Mouse (Mus musculus): Measurements from ENCODE around the gene Eps8. TPM values are rescaled to one million over a fixed set of nuclear protein-coding genes. Genes with fewer than 3 reads are reported as not detected.
"Not testable (repeated sequence)": the region's sequence is repeated elsewhere in the genome, so short reads cannot be mapped to it uniquely, and the experiment has no call there.

The Eps8 gene
- polyA plus RNA-seq, 1 experiment from 2014 or later: 102 TPM

GRCm38 (mm10) chr6:137482891-137483290, 171.8 kb downstream of the Eps8 start:
- 73% methylated on average over 7 of the region's 7 CpGs for WGBS
- no peak overlapping the region for H3K4me2 ChIP-seq (ENCODE audit: low read depth, low read length)
- no peaks in the 10 kb centered on the region for H3K27me3 ChIP-seq (replicated peaks; ENCODE audit: control insufficient read depth, insufficient read depth, low read length)
- H3K4me1 ChIP-seq (ENCODE audit: control insufficient read depth, insufficient read depth, low read length): no peaks in the 10 kb centered on the region
- no peak overlapping the region for H3K9ac ChIP-seq (ENCODE audit: low read depth, low read length)
- peaks cover 20% of the 10 kb centered on the region for H3K36me3 ChIP-seq (ENCODE audit: control insufficient read depth, insufficient read depth, low read length)
- H3K4me3 ChIP-seq (ENCODE audit: low read length): no peak overlapping the region
- H3K9me3 ChIP-seq (ENCODE audit: control insufficient read depth, low read length): no peaks in the 10 kb centered on the region
- no peak overlapping the region for H3K27ac ChIP-seq (ENCODE audit: low read length)
- no peak for ATAC-seq

- H3K27me3 ChIP-seq (replicated peaks; ENCODE audit: control insufficient read depth, insufficient read depth, low read length); ATAC-seq; H3K27ac ChIP-seq (ENCODE audit: low read length); H3K9ac ChIP-seq (ENCODE audit: low read depth, low read length); H3K4me3 ChIP-seq (ENCODE audit: low read length); H3K4me2 ChIP-seq (ENCODE audit: low read depth, low read length); H3K9me3 ChIP-seq (ENCODE audit: control insufficient read depth, low read length): not testable (repeated sequence)
- Histone ChIP-seq H3K36me3 (ENCODE audit: control insufficient read depth, insufficient read depth, low read length) (peaks cover 29% of the 10 kb centered on the region), H3K4me1 (ENCODE audit: control insufficient read depth, insufficient read depth, low read length) (peaks cover 14% of the 10 kb centered on the region)
- WGBS: 94% methylated on average over 5 of the region's 5 CpGs
These were observed 179.0 kb downstream of the Eps8 start for GRCm38 (mm10) chr6:137475695-137476094.

GRCm38 (mm10) chr6:137473433-137473832, 181.2 kb downstream of the Eps8 start:
- no peak for ATAC-seq
- whole genome bisulfite sequencing: 73% methylated on average over 1 of the region's 1 CpGs
- peaks cover 20% of the 10 kb centered on the region for H3K4me1 ChIP-seq (ENCODE audit: control insufficient read depth, insufficient read depth, low read length)

GRCm38 (mm10) chr6:137472129-137472528, 182.5 kb downstream of the Eps8 start:
- Histone ChIP-seq H3K9ac (ENCODE audit: low read depth, low read length) (no peak overlapping the region), H3K27ac (ENCODE audit: low read length) (no peak overlapping the region), H3K4me2 (ENCODE audit: low read depth, low read length) (no peak overlapping the region), H3K4me1 (ENCODE audit: control insufficient read depth, insufficient read depth, low read length) (peaks cover 20% of the 10 kb centered on the region), H3K36me3 (ENCODE audit: control insufficient read depth, insufficient read depth, low read length) (peaks cover 11% of the 10 kb centered on the region), H3K9me3 (ENCODE audit: control insufficient read depth, low read length) (no peaks in the 10 kb centered on the region), H3K27me3 (replicated peaks; ENCODE audit: control insufficient read depth, insufficient read depth, low read length) (no peaks in the 10 kb centered on the region), H3K4me3 (ENCODE audit: low read length) (no peak overlapping the region)
- no peak for ATAC-seq
- WGBS: 79% methylated on average over 9 of the region's 9 CpGs

More at GRCm38 (mm10) chr6:137473433-137473832, 181.2 kb downstream of the Eps8 start:
- Histone ChIP-seq H3K4me2 (ENCODE audit: low read depth, low read length) (no peak overlapping the region), H3K27me3 (replicated peaks; ENCODE audit: control insufficient read depth, insufficient read depth, low read length) (no peaks in the 10 kb centered on the region), H3K9ac (ENCODE audit: low read depth, low read length) (no peak overlapping the region), H3K9me3 (ENCODE audit: control insufficient read depth, low read length) (no peaks in the 10 kb centered on the region), H3K27ac (ENCODE audit: low read length) (no peak overlapping the region), H3K36me3 (ENCODE audit: control insufficient read depth, insufficient read depth, low read length) (peaks cover 14% of the 10 kb centered on the region), H3K4me3 (ENCODE audit: low read length) (no peak overlapping the region)

GRCm38 (mm10) chr6:137470901-137471598, 183.6 kb downstream of the Eps8 start:
- peak; percentile 87 for ATAC-seq
- 0 out of 2 replicates have a peak, but pooled peaks cover 2% of the 10 kb centered on the region for H3K36me3 ChIP-seq (ENCODE audit: control insufficient read depth, insufficient read depth, low read length)
- H3K9ac ChIP-seq (ENCODE audit: low read depth, low read length): no peak overlapping the region
- peaks cover 27% of the 10 kb centered on the region for H3K4me1 ChIP-seq (ENCODE audit: control insufficient read depth, insufficient read depth, low read length)
- H3K4me2 ChIP-seq (ENCODE audit: low read depth, low read length): no peak overlapping the region
- H3K27ac ChIP-seq (ENCODE audit: low read length): peak overlapping the region; percentile 82
- no peak overlapping the region for H3K4me3 ChIP-seq (ENCODE audit: low read length)
- WGBS: 19% methylated on average over 11 of the region's 11 CpGs
- no peaks in the 10 kb centered on the region for H3K27me3 ChIP-seq (replicated peaks; ENCODE audit: control insufficient read depth, insufficient read depth, low read length)
- no peaks in the 10 kb centered on the region for H3K9me3 ChIP-seq (ENCODE audit: control insufficient read depth, low read length)

GRCm38 (mm10) chr6:137469541-137469940, 185.1 kb downstream of the Eps8 start:
- 97% methylated on average over 4 of the region's 4 CpGs for WGBS
- Histone ChIP-seq H3K9ac (ENCODE audit: low read depth, low read length) (no peak overlapping the region), H3K36me3 (ENCODE audit: control insufficient read depth, insufficient read depth, low read length) (no peaks in the 10 kb centered on the region), H3K9me3 (ENCODE audit: control insufficient read depth, low read length) (no peaks in the 10 kb centered on the region), H3K27ac (ENCODE audit: low read length) (no peak overlapping the region), H3K4me1 (ENCODE audit: control insufficient read depth, insufficient read depth, low read length) (peaks cover 30% of the 10 kb centered on the region), H3K27me3 (replicated peaks; ENCODE audit: control insufficient read depth, insufficient read depth, low read length) (no peaks in the 10 kb centered on the region), H3K4me2 (ENCODE audit: low read depth, low read length) (no peak overlapping the region), H3K4me3 (ENCODE audit: low read length) (no peak overlapping the region)
- ATAC-seq: no peak

DNA sequence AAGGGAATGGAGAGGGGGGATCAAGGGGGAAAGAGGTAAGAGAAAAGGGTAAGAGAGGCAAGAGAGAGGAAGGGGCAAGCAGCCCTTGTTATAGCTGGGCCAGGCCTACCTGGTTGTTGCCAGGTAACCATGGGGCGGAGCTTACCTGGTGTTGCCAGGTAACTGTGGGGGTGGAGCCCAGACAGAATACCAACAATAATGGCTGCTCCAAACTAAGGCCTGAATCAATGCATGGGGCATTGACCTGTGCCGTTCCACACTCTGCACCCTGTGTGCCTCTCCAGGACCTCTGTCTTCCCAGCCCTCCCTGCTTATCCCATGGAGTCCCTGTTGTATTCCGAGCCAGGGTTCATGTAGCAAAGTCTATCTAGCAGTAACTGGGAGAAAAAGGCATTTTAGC, 187.0 kb downstream of the Eps8 start:
- H3K27ac ChIP-seq (ENCODE audit: low read length): no peak overlapping the region
- H3K9me3 ChIP-seq (ENCODE audit: control insufficient read depth, low read length): no peaks in the 10 kb centered on the region
- 91% methylated on average over 3 of the region's 3 CpGs for WGBS
- H3K9ac ChIP-seq (ENCODE audit: low read depth, low read length): no peak overlapping the region
- no peaks in the 10 kb centered on the region for H3K27me3 ChIP-seq (replicated peaks; ENCODE audit: control insufficient read depth, insufficient read depth, low read length)
- no peak overlapping the region for H3K4me2 ChIP-seq (ENCODE audit: low read depth, low read length)
- ATAC-seq: no peak
- no peaks in the 10 kb centered on the region for H3K36me3 ChIP-seq (ENCODE audit: control insufficient read depth, insufficient read depth, low read length)
- H3K4me1 ChIP-seq (ENCODE audit: control insufficient read depth, insufficient read depth, low read length): peaks cover 30% of the 10 kb centered on the region
- no peak overlapping the region for H3K4me3 ChIP-seq (ENCODE audit: low read length)

- no peak overlapping the region for H3K4me2 ChIP-seq (ENCODE audit: low read depth, low read length)
- no peak overlapping the region for H3K4me3 ChIP-seq (ENCODE audit: low read length)
- H3K9ac ChIP-seq (ENCODE audit: low read depth, low read length): no peak overlapping the region
- H3K27me3 ChIP-seq (replicated peaks; ENCODE audit: control insufficient read depth, insufficient read depth, low read length): no peaks in the 10 kb centered on the region
- peaks cover 22% of the 10 kb centered on the region for H3K4me1 ChIP-seq (ENCODE audit: control insufficient read depth, insufficient read depth, low read length)
- no peaks in the 10 kb centered on the region for H3K36me3 ChIP-seq (ENCODE audit: control insufficient read depth, insufficient read depth, low read length)
- H3K9me3 ChIP-seq (ENCODE audit: control insufficient read depth, low read length): no peaks in the 10 kb centered on the region
- no peak overlapping the region for H3K27ac ChIP-seq (ENCODE audit: low read length)
- WGBS: 76% methylated on average over 2 of the region's 2 CpGs
- no peak for ATAC-seq
These were observed 188.4 kb downstream of the Eps8 start for GRCm38 (mm10) chr6:137466256-137466655.

- peak; percentile 66 for ATAC-seq
These were observed 189.4 kb downstream of the Eps8 start for GRCm38 (mm10) chr6:137465253-137465652.

DNA sequence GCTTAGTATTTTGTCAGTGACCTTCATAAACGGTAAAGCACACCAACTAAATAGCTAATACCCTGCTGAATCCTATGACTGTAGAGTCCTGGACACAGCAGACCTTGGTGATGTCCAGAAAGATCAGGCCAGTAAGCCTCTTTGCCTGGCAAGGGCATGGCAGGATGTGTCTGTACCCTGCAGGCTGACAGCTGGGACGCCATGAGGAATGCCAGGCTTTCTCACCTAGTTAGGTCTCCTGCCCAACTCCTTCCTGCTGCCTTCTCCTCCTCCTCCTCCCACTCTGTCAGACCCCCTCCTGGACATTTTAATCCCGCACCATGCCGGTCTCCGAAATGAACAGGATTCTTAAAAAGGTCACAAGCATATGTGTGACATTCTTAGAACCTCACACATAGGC, 190.9 kb downstream of the Eps8 start:
- ATAC-seq: no peak
- Histone ChIP-seq H3K4me3 (ENCODE audit: low read length) (no peak overlapping the region), H3K27me3 (replicated peaks; ENCODE audit: control insufficient read depth, insufficient read depth, low read length) (no peaks in the 10 kb centered on the region), H3K27ac (ENCODE audit: low read length) (no peak overlapping the region), H3K9me3 (ENCODE audit: control insufficient read depth, low read length) (no peaks in the 10 kb centered on the region), H3K4me1 (ENCODE audit: control insufficient read depth, insufficient read depth, low read length) (peaks cover 11% of the 10 kb centered on the region), H3K4me2 (ENCODE audit: low read depth, low read length) (no peak overlapping the region), H3K36me3 (ENCODE audit: control insufficient read depth, insufficient read depth, low read length) (no peaks in the 10 kb centered on the region), H3K9ac (ENCODE audit: low read depth, low read length) (no peak overlapping the region)
- WGBS: 92% methylated on average over 5 of the region's 5 CpGs

More at GRCm38 (mm10) chr6:137465253-137465652, 189.4 kb downstream of the Eps8 start:
- Histone ChIP-seq H3K36me3 (ENCODE audit: control insufficient read depth, insufficient read depth, low read length) (no peaks in the 10 kb centered on the region), H3K4me2 (ENCODE audit: low read depth, low read length) (no peak overlapping the region), H3K4me3 (ENCODE audit: low read length) (no peak overlapping the region), H3K9ac (ENCODE audit: low read depth, low read length) (no peak overlapping the region), H3K27me3 (replicated peaks; ENCODE audit: control insufficient read depth, insufficient read depth, low read length) (no peaks in the 10 kb centered on the region), H3K9me3 (ENCODE audit: control insufficient read depth, low read length) (no peaks in the 10 kb centered on the region), H3K4me1 (ENCODE audit: control insufficient read depth, insufficient read depth, low read length) (peaks cover 14% of the 10 kb centered on the region), H3K27ac (ENCODE audit: low read length) (peak overlapping the region; percentile 60)
- WGBS: 27% methylated on average over 2 of the region's 2 CpGs

All from intestine, embryonic 16.5 days (tissue).